Mouse (Mus musculus) cerebellum, adult (tissue): ENCODE results near the gene Micu1.

ENCODE experiments used
- ATAC-seq: cut with Nextera tagmentation; 2 replicates; pipeline ENCODE4 v1.9.2; 2017; ENCODE audit warnings: mild to moderate bottlenecking, moderate library complexity, mixed read lengths; ENCODE audit not compliant: insufficient number of reproducible peaks, low FRiP score, low TSS enrichment

Micu1 gene

GRCm38 (mm10) chr10:59899341-59900173 lies 197.3 kb downstream of the Micu1 start:
- ATAC-seq: peak; percentile 87

- no peak for ATAC-seq
Measured at GRCm38 (mm10) chr10:59900174-59900435, 197.8 kb downstream of the Micu1 start.

- ATAC-seq: no peak
Measured at GRCm38 (mm10) chr10:59900939-59901338, 198.7 kb downstream of the Micu1 start.

GRCm38 (mm10) chr10:59901463-59901862 lies 199.2 kb downstream of the Micu1 start:
- no peak for ATAC-seq

DNA sequence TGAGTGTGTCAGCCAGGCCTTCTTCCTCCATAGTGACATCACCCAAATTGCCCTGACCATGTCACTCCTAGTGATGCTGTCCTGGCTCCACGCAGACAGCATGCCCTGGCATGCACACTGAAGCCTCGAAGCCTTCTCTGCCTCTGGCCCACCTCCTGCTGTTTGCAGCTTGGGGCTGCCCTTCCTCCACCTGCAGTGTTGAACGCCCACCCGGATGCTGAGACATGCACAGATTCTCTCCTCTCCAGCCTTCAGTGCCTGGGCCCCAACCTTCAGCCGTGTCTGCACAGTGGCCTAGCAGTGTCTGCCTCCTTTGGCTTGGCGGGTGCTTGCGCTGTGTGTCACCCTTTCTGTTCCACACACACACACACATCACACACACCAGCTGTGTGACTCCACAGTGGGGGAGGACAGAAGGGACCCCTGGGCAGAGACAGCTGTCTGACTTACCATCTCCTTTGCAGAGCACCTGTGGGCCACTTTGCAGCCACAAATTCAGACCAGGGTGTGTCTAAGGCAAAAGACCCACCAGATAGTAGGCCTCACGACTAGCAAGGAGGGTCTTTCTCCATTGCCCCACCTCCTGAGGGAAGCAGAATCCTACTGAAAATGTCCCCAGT lies 199.8 kb downstream of the Micu1 start:
- ATAC-seq: no peak

- no peak for ATAC-seq
Measured at GRCm38 (mm10) chr10:59902606-59902990, 200.3 kb downstream of the Micu1 start.

DNA sequence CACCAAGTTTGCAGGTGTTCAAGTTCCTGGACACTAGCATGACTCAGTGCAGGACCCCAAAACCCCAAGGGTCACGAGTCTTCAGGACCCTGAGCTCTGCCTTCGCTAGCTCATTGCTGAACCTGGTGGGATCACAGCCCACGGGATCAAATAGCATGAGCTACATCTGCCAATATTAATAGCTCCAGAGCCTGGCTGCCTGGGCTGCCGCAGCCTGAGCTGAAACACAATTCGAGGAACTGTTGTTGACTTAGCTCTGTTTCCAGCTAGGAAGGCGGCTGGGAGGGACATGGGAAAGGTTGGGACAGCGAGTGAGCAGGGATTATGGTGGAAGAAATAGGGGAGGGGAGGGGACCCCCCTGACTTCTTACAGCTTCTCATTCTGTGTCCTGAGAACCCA lies 200.9 kb downstream of the Micu1 start:
- ATAC-seq: no peak

GRCm38 (mm10) chr10:59907080-59907609 lies 204.9 kb downstream of the Micu1 start:
- no peak for ATAC-seq

DNA sequence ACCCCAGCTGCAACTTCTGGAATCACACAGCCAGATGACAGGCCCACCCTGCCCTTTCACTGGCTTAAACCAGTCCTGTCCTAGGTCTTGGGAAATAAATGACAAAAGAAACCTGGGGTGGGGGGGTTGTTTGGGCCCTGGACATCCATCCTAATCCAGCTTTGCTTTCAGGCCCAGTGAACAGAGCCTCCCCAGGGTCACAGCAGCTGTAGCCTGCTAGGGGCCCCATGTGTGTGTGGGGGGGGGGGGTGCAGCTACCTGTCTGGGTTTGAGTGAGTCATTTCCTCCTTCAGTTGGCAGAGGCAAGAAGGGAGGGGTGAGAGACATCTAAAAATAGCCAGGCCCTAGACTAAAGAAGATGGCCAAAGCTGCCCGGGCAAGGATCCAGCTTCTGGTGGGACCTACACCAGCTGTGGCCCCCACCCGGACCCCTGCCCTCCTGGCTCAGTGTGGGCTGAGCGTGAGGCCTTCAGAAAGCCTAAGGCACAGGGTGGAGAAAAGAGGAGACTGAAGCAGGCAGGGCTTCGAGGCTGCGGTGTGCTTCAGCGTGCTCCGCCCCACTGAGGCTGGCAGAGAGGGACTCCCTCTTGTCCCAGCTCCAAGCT lies 205.5 kb downstream of the Micu1 start:
- peak; percentile 14; the same call in 1 of the 2 replicates for ATAC-seq

DNA sequence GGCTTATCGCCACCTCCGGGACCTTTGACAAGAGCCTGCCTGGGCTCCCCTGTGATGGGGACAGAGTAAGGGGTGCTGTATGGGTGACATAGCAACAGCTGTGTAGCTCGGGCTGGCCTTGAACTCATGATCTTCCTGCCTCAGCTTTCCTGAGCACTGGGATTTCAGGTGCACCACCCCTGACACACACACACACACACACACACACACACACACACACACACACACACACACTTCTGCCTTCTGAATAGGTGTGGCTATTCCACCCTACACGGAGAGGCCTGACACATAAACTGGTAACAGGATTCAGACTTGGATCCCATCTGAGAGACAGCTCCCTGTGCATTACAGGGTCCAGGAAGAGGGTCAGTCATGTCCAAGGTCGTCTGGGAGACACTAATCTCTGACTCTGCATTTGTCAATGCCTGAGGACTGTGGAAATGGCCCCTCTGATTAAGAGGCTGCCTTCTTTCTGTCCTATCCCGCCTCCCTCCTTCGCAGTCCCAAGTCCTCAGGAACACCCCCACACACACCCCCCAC lies 206.6 kb downstream of the Micu1 start:
- no peak for ATAC-seq

GRCm38 (mm10) chr10:59909357-59909847 lies 207.1 kb downstream of the Micu1 start:
- ATAC-seq: no peak

- ATAC-seq: no peak
Measured at GRCm38 (mm10) chr10:59911091-59911490, 208.8 kb downstream of the Micu1 start.

- ATAC-seq: no peak
Measured at GRCm38 (mm10) chr10:59911561-59912198, 209.4 kb downstream of the Micu1 start.
